Mouse (Mus musculus) limb, embryonic 15.5 days (tissue): ENCODE measurements around the gene Ciapin1. TPM values are rescaled to one million over a fixed set of nuclear protein-coding genes. Genes with fewer than 3 reads are reported as not detected.
A peak's percentile ranks its signal among the peaks of the same experiment; 100 is the strongest.

Experiments
- ATAC-seq: fragments of 200-750 bp; cut with Nextera tagmentation; 2 replicates; pipeline ENCODE4 v1.8.0; 2017; ENCODE audit warnings: low read depth, moderate TSS enrichment; ENCODE audit not compliant: insufficient number of reproducible peaks, low FRiP score, low TSS enrichment
- H3K27ac ChIP-seq: fragments of 300-500 bp; sonication (generic); 2 replicates; pipeline ENCODE4 v1.5.1; 2015; ENCODE audit warnings: moderate library complexity, mild to moderate bottlenecking, inconsistent platforms
- H3K27me3 ChIP-seq: fragments of 300-500 bp; sonication (generic); 2 replicates; pipeline ENCODE4 v1.6.1; 2015; ENCODE audit warnings: inconsistent platforms
- H3K36me3 ChIP-seq: fragments of 300-500 bp; sonication (generic); 2 replicates; pipeline ENCODE4 v1.6.1; 2015; ENCODE audit warnings: inconsistent platforms
- H3K4me1 ChIP-seq: fragments of 300-500 bp; sonication (generic); 2 replicates; pipeline ENCODE4 v1.6.1; 2015; ENCODE audit warnings: inconsistent platforms
- H3K4me2 ChIP-seq: fragments of 300-500 bp; sonication (generic); 2 replicates; pipeline ENCODE4 v1.6.1; 2015; ENCODE audit warnings: mild to moderate bottlenecking, inconsistent platforms
- H3K4me3 ChIP-seq: fragments of 300-500 bp; sonication (generic); 2 replicates; pipeline ENCODE4 v1.5.1; 2015; ENCODE audit warnings: mild to moderate bottlenecking, inconsistent platforms
- H3K9ac ChIP-seq: fragments of 300-500 bp; sonication (generic); 2 replicates; pipeline ENCODE4 v1.6.1; 2015; ENCODE audit warnings: inconsistent platforms
- H3K9me3 ChIP-seq: fragments of 300-500 bp; sonication (generic); 2 replicates; pipeline ENCODE4 v1.6.1; 2016; ENCODE audit warnings: inconsistent platforms
- WGBS: fragments of 180-500 bp; shearing (Covaris S2); methylation state at CpG from one replicate; pipeline ENCODE4 v1.1.7; 2015; 5-methylcytosine and 5-hydroxymethylcytosine counted together
- polyA plus RNA-seq: library from polyadenylated mRNA; unstranded; fragments of >200 nt; fragmentation: Nextera tagmentation; extraction: Ambion mirVana; gene quantifications from 2 replicates; pipeline ENCODE4 v1.2.1, GENCODE M21; 2015

The Ciapin1 gene
- polyA plus RNA-seq, 1 experiment from 2014 or later, result 82.8 TPM

- no peak for ATAC-seq
- no peaks in the 10 kb centered on the region for H3K27me3 ChIP-seq
- H3K4me1 ChIP-seq, result no peaks in the 10 kb centered on the region
- H3K4me3 ChIP-seq, result no peak overlapping the region
- H3K36me3 ChIP-seq, result peaks cover 37% of the 10 kb centered on the region
- WGBS, result 85% methylated on average over 6 of the region's 6 CpGs
- no peak overlapping the region for H3K4me2 ChIP-seq
- no peak overlapping the region for H3K27ac ChIP-seq
- H3K9ac ChIP-seq, result no peak overlapping the region
- H3K9me3 ChIP-seq, result no peaks in the 10 kb centered on the region
These were observed 18.4 kb downstream of the Ciapin1 start for GRCm38 (mm10) chr8:94819671-94820179.

- Histone ChIP-seq H3K36me3 (peaks cover 21% of the 10 kb centered on the region), H3K27ac (no peak overlapping the region), H3K4me3 (no peak overlapping the region), H3K4me2 (no peak overlapping the region), H3K9ac (no peak overlapping the region), H3K4me1 (no peaks in the 10 kb centered on the region), H3K27me3 (no peaks in the 10 kb centered on the region), H3K9me3 (no peaks in the 10 kb centered on the region)
- ATAC-seq, result no peak
- WGBS, result 85% methylated on average over 11 of the region's 11 CpGs
These were observed 20.2 kb downstream of the Ciapin1 start for GRCm38 (mm10) chr8:94817933-94818332.

- no peak overlapping the region for H3K27ac ChIP-seq
- H3K4me2 ChIP-seq, result no peak overlapping the region
- H3K36me3 ChIP-seq, result no peaks in the 10 kb centered on the region
- no peak overlapping the region for H3K4me3 ChIP-seq
- 0% methylated on average over 1 of the region's 1 CpGs for WGBS
- H3K9me3 ChIP-seq, result no peaks in the 10 kb centered on the region
- no peak for ATAC-seq
- peaks cover 4% of the 10 kb centered on the region; the same call in 1 of the 2 replicates for H3K4me1 ChIP-seq
- H3K9ac ChIP-seq, result no peak overlapping the region
- H3K27me3 ChIP-seq, result no peaks in the 10 kb centered on the region
These were observed 23.6 kb downstream of the Ciapin1 start for GRCm38 (mm10) chr8:94814556-94814955.

- Histone ChIP-seq H3K9me3 (no peaks in the 10 kb centered on the region), H3K4me1 (peaks cover 4% of the 10 kb centered on the region; the same call in 1 of the 2 replicates), H3K9ac (no peak overlapping the region), H3K4me3 (no peak overlapping the region; the same call in 1 of the 2 replicates), H3K27ac (no peak overlapping the region), H3K4me2 (peak overlapping the region; percentile 27), H3K27me3 (no peaks in the 10 kb centered on the region), H3K36me3 (no peaks in the 10 kb centered on the region)
- no peak for ATAC-seq
- 31% methylated on average over 6 of the region's 6 CpGs for WGBS
These were observed 25.5 kb downstream of the Ciapin1 start for GRCm38 (mm10) chr8:94812645-94813098.

GRCm38 (mm10) chr8:94811654-94812053 lies 26.5 kb downstream of the Ciapin1 start:
- H3K27ac ChIP-seq, result no peak overlapping the region
- peaks cover 4% of the 10 kb centered on the region; the same call in 1 of the 2 replicates for H3K4me1 ChIP-seq
- H3K9ac ChIP-seq, result no peak overlapping the region
- no peaks in the 10 kb centered on the region for H3K36me3 ChIP-seq
- WGBS, result 66% methylated on average over 6 of the region's 6 CpGs
- no peaks in the 10 kb centered on the region for H3K9me3 ChIP-seq
- no peak overlapping the region for H3K4me3 ChIP-seq
- no peak overlapping the region for H3K4me2 ChIP-seq
- H3K27me3 ChIP-seq, result no peaks in the 10 kb centered on the region
- ATAC-seq, result no peak

GRCm38 (mm10) chr8:94810855-94811254 lies 27.3 kb downstream of the Ciapin1 start:
- WGBS, result 72% methylated on average over 5 of the region's 5 CpGs

GRCm38 (mm10) chr8:94810153-94810552 lies 28.0 kb downstream of the Ciapin1 start, which contains the start of gene Ccl17:
Ccl17 (plus strand) TSS chr8:94810453.
- Histone ChIP-seq H3K27ac (no peak within 1 kb of the TSS), H3K9ac (no peak within 1 kb of the TSS), H3K4me1 (peaks cover 4% of the 10 kb centered on the region; the same call in 1 of the 2 replicates), H3K36me3 (no peaks in the 10 kb centered on the region), H3K4me3 (no peak within 1 kb of the TSS), H3K27me3 (no peaks in the 10 kb centered on the region), H3K9me3 (no peaks in the 10 kb centered on the region), H3K4me2 (no peak within 1 kb of the TSS)
- 60% methylated on average over 3 of the region's 3 CpGs for WGBS
- ATAC-seq, result no peak

More at GRCm38 (mm10) chr8:94810855-94811254, 27.3 kb downstream of the Ciapin1 start:
- H3K4me3 ChIP-seq, result no peak overlapping the region
- H3K36me3 ChIP-seq, result no peaks in the 10 kb centered on the region
- no peak for ATAC-seq
- peaks cover 4% of the 10 kb centered on the region; the same call in 1 of the 2 replicates for H3K4me1 ChIP-seq
- no peak overlapping the region for H3K4me2 ChIP-seq
- H3K27ac ChIP-seq, result no peak overlapping the region
- H3K9ac ChIP-seq, result no peak overlapping the region
- no peaks in the 10 kb centered on the region for H3K9me3 ChIP-seq
- H3K27me3 ChIP-seq, result no peaks in the 10 kb centered on the region

GRCm38 (mm10) chr8:94808372-94808771 lies 29.8 kb downstream of the Ciapin1 start:
- Histone ChIP-seq H3K4me2 (no peak overlapping the region), H3K9me3 (no peaks in the 10 kb centered on the region), H3K27me3 (no peaks in the 10 kb centered on the region), H3K4me3 (no peak overlapping the region), H3K4me1 (peaks cover 4% of the 10 kb centered on the region; the same call in 1 of the 2 replicates), H3K27ac (no peak overlapping the region), H3K36me3 (no peaks in the 10 kb centered on the region), H3K9ac (no peak overlapping the region)
- WGBS, result 82% methylated on average over 6 of the region's 6 CpGs
- ATAC-seq, result no peak

- Histone ChIP-seq H3K4me2 (no peak overlapping the region), H3K27ac (no peak overlapping the region), H3K4me3 (no peak overlapping the region), H3K9ac (no peak overlapping the region), H3K9me3 (no peaks in the 10 kb centered on the region), H3K4me1 (peaks cover 2% of the 10 kb centered on the region; the same call in 1 of the 2 replicates), H3K36me3 (no peaks in the 10 kb centered on the region), H3K27me3 (no peaks in the 10 kb centered on the region)
- no peak for ATAC-seq
- 59% methylated on average over 7 of the region's 7 CpGs for WGBS
These were observed 30.7 kb downstream of the Ciapin1 start for GRCm38 (mm10) chr8:94807506-94807905.

- no peak overlapping the region for H3K9ac ChIP-seq
- H3K4me1 ChIP-seq, result peaks cover 3% of the 10 kb centered on the region
- no peaks in the 10 kb centered on the region for H3K9me3 ChIP-seq
- no peak overlapping the region for H3K4me2 ChIP-seq
- H3K27me3 ChIP-seq, result no peaks in the 10 kb centered on the region
- H3K36me3 ChIP-seq, result no peaks in the 10 kb centered on the region
- no peak overlapping the region for H3K4me3 ChIP-seq
- no peak for ATAC-seq
- no peak overlapping the region for H3K27ac ChIP-seq
- 77% methylated on average over 4 of the region's 4 CpGs for WGBS
These were observed 32.3 kb downstream of the Ciapin1 start for GRCm38 (mm10) chr8:94805811-94806210.

GRCm38 (mm10) chr8:94804546-94805340 lies 33.4 kb downstream of the Ciapin1 start:
- peaks cover 3% of the 10 kb centered on the region for H3K4me1 ChIP-seq
- no peak for ATAC-seq
- no peak overlapping the region for H3K27ac ChIP-seq
- no peak overlapping the region for H3K4me3 ChIP-seq
- WGBS, result 59% methylated on average over 10 of the region's 10 CpGs
- H3K27me3 ChIP-seq, result no peaks in the 10 kb centered on the region
- H3K9me3 ChIP-seq, result no peaks in the 10 kb centered on the region
- H3K4me2 ChIP-seq, result no peak overlapping the region
- H3K9ac ChIP-seq, result no peak overlapping the region
- no peaks in the 10 kb centered on the region for H3K36me3 ChIP-seq

- no peak for ATAC-seq
- H3K36me3 ChIP-seq, result no peaks in the 10 kb centered on the region
- no peak overlapping the region for H3K9ac ChIP-seq
- H3K4me2 ChIP-seq, result no peak overlapping the region
- no peak overlapping the region for H3K27ac ChIP-seq
- H3K27me3 ChIP-seq, result no peaks in the 10 kb centered on the region
- peaks cover 3% of the 10 kb centered on the region for H3K4me1 ChIP-seq
- no peaks in the 10 kb centered on the region for H3K9me3 ChIP-seq
- H3K4me3 ChIP-seq, result no peak overlapping the region
- 61% methylated on average over 6 of the region's 6 CpGs for WGBS
These were observed 34.6 kb downstream of the Ciapin1 start for GRCm38 (mm10) chr8:94803551-94803950.
